ENCODE assay signal across 13 mouse cellular contexts in genomic region chr4:12491306-12491705, GRCm38 (mm10).
"Had no signal": no experiment of that assay in that cellular context is flagged by ENCODE, and none has a peak within 500 bp of the region (broad histone marks: within the 10 kb centered on the region; RNA-seq: fewer than 3 reads in every experiment).

No protein-coding gene starts in this region.

- H3K27ac ChIP-seq: limb, embryonic 15.5 days; liver, embryonic 12.5 days; midbrain, embryonic 15.5 days; neural tube, embryonic 12.5 days had no signal

- H3K4me3 ChIP-seq: limb, embryonic 15.5 days; liver, embryonic 12.5 days; midbrain, embryonic 15.5 days; neural tube, embryonic 12.5 days had no signal

- H3K4me1 ChIP-seq: limb, embryonic 15.5 days; liver, embryonic 12.5 days; midbrain, embryonic 15.5 days; neural tube, embryonic 12.5 days had no signal

- H3K36me3 ChIP-seq: limb, embryonic 15.5 days; liver, embryonic 12.5 days; midbrain, embryonic 15.5 days; neural tube, embryonic 12.5 days had no signal

- H3K9ac ChIP-seq: limb, embryonic 15.5 days; liver, embryonic 12.5 days; lung, embryonic 14.5 days; midbrain, embryonic 15.5 days; neural tube, embryonic 12.5 days had no signal

- H3K4me2 ChIP-seq: limb, embryonic 15.5 days; liver, embryonic 12.5 days; lung, embryonic 14.5 days; midbrain, embryonic 11.5 days; midbrain, embryonic 15.5 days; neural tube, embryonic 12.5 days had no signal

- DNase-seq: kidney, postnatal 10 days; layer of hippocampus, postnatal 36 days; lung, embryonic 14.5 days; lung, postnatal 10 days; lung, postnatal 4 days; spleen, adult 18-20 months; thymus, adult 18-20 months; thymus, postnatal 14 days had no signal

- H3K9me3 ChIP-seq: limb, embryonic 15.5 days; liver, embryonic 12.5 days; midbrain, embryonic 15.5 days; neural tube, embryonic 12.5 days had no signal

- H3K27me3 ChIP-seq: limb, embryonic 15.5 days; liver, embryonic 12.5 days; midbrain, embryonic 15.5 days; neural tube, embryonic 12.5 days had no signal

- ATAC-seq: liver, embryonic 12.5 days; midbrain, embryonic 15.5 days had no signal
